Mouse (Mus musculus): ENCODE data around the gene Kmt5c. TPM values are rescaled to one million over a fixed set of nuclear protein-coding genes. Genes with fewer than 3 reads are reported as not detected.

The Kmt5c gene
- 90.0 and 92.5 TPM in 2 replicates for polyA plus RNA-seq (2015; fragmentation: Nextera tagmentation; extraction: Ambion mirVana)

DNA sequence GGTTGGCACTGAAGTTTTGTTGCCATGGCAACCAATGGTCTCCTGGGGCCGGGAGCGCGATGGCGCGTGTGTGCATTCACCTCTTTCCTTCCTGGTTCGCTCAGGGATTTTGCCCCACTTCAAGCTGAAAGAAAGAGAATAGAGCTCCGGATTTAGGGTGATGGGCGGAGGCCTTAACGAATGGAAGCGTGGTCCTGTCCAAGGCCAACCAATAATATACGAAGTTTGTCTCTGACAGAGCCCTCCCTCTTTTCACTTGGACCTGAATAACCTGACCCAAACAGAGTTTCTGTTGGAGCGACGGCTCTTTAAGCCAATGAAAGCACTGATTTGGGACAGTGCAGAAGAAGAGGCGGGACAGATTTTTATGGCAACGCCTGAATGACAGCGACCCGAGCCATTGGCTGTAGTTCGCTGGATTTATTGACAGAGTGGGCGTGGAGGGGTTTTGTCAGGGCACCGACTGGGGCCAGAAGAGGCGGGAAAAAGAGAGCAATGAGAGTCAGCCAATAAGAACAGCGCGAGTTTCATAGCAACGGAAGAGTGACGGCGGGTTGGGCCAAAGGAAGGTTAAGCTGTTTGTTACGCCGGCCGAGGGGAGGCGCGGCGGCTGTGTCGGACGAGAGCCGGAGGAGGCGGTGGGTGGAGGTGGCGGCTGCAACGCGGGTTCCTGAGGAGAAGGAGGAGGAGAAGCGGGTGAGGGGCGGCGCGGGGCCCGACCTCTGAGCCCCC, at the start of gene Kmt5c:
Gene Kmt5c (plus strand): TSS at position 572 of the 732 bp plus-strand sequence.
- Histone ChIP-seq H3K4me2 (replicated peaks) (peak within 1 kb of the TSS; percentile 88), H3K27me3 (no peaks in the 10 kb centered on the region), H3K27ac (peak within 1 kb of the TSS; percentile 97), H3K9me3 (no peaks in the 10 kb centered on the region), H3K4me3 (replicated peaks) (peak within 1 kb of the TSS; percentile 78), H3K4me1 (replicated peaks) (peaks cover 44% of the 10 kb centered on the region), H3K36me3 (peaks cover 12% of the 10 kb centered on the region), H3K9ac (replicated peaks) (peak within 1 kb of the TSS; percentile 92)
- WGBS, result under 1% methylated on average over 41 of the region's 44 CpGs
- peak; percentile 98 for ATAC-seq

DNA sequence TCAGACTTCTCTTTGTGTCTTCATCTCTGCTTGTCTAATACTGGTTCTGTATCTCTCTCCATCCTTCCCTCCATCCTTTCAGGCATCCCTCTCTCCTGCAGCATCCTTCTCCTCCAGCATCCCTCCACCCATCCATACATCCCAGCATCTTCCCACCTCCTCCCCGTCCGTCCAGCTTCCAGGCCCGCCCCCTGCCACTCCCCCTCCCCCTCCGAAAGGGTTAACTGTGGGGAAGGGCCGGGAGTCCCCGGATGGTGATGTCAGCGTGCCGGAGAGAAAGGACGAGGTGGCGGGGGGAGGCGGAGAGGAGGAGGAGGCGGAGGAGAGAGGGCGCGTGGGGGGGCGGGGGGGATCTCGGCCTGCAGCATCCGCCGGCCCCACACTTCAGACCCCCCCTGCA, 49.5 kb upstream of the Kmt5c start, which contains the start of gene Brsk1:
Gene Brsk1 (plus strand): TSS at position 218 of the 400 bp plus-strand sequence.
- peak within 1 kb of the TSS; percentile 93 for H3K4me3 ChIP-seq (replicated peaks)
- no peaks in the 10 kb centered on the region for H3K27me3 ChIP-seq
- H3K9me3 ChIP-seq, result no peaks in the 10 kb centered on the region
- peak within 1 kb of the TSS; percentile 100 for H3K9ac ChIP-seq (replicated peaks)
- H3K4me2 ChIP-seq (replicated peaks), result peak within 1 kb of the TSS; percentile 76
- peaks cover 21% of the 10 kb centered on the region for H3K4me1 ChIP-seq (replicated peaks)
- H3K36me3 ChIP-seq, result peaks cover 28% of the 10 kb centered on the region
- ATAC-seq, result peak; percentile 85
- WGBS, result 0% methylated on average over 5 of the region's 18 CpGs
- H3K27ac ChIP-seq, result peak within 1 kb of the TSS; percentile 97

DNA sequence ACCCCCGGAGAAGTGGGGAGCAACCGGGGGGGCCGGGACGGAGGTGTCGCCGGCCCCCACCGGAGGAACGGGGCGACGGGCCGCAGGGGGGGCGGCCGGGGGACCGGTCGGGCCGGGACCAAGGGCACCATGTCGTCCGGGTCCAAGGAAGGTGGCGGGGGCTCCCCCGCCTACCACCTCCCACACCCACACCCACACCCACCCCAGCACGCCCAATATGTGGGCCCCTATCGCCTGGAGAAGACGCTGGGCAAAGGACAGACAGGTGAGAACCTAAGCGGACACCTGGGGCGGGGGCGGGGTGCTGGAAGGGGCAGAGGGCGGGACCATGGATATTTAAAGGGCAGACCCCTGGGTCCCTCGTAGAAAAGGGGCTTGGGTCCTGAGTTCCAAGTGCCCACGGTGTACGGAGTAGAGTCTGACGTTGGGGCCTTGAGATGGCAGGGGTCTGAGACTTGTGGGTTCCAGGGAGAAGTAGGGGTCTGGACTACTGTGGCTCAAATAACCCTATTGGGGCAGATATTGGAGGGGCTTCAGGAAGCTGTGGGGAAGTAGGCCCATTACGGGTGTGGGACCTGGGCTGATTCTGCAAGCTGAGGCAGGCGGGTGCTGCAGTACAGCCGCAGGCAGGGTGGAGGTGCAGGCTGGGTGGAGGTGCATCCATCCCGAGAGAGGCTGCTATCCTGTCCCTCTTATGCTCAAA, 48.8 kb upstream of the Kmt5c start:
- H3K27me3 ChIP-seq, result no peaks in the 10 kb centered on the region
- H3K4me3 ChIP-seq (replicated peaks), result peak overlapping the region; percentile 93
- H3K9me3 ChIP-seq, result no peaks in the 10 kb centered on the region
- H3K36me3 ChIP-seq, result peaks cover 35% of the 10 kb centered on the region
- 3% methylated on average over 32 of the region's 35 CpGs for WGBS
- H3K4me2 ChIP-seq (replicated peaks), result peak overlapping the region; percentile 76
- H3K9ac ChIP-seq (replicated peaks), result peak overlapping the region; percentile 100
- peak; percentile 75 for ATAC-seq
- H3K4me1 ChIP-seq (replicated peaks), result peaks cover 21% of the 10 kb centered on the region
- H3K27ac ChIP-seq, result peak overlapping the region; percentile 97

DNA sequence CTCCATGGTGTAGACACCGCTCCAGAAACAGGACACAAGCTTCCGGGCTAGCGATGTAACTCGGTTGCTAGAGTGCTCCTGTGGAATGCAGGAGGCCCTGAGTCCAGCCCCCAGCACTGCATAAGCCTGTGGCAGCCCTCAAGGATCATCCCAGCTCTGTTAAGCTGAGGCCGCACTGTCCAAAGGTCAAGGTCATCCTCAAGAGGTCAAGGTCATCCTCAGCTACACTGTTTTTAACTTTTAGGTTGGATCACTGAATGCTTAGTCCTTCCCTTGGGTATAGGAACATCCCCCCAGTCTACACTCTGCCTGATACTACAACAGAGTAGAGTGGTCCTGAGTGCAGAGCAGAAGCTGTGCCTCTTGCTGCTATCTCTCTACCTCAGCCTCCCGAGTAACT, 46.9 kb upstream of the Kmt5c start:
- peaks cover 21% of the 10 kb centered on the region for H3K4me1 ChIP-seq (replicated peaks)
- H3K27me3 ChIP-seq, result no peaks in the 10 kb centered on the region
- no peak for ATAC-seq
- WGBS, result 66% methylated on average over 6 of the region's 6 CpGs
- H3K27ac ChIP-seq, result no peak overlapping the region
- no peak overlapping the region for H3K4me3 ChIP-seq (replicated peaks)
- no peak overlapping the region for H3K4me2 ChIP-seq (replicated peaks)
- peaks cover 54% of the 10 kb centered on the region for H3K36me3 ChIP-seq
- H3K9me3 ChIP-seq, result no peaks in the 10 kb centered on the region
- H3K9ac ChIP-seq (replicated peaks), result no peak overlapping the region

DNA sequence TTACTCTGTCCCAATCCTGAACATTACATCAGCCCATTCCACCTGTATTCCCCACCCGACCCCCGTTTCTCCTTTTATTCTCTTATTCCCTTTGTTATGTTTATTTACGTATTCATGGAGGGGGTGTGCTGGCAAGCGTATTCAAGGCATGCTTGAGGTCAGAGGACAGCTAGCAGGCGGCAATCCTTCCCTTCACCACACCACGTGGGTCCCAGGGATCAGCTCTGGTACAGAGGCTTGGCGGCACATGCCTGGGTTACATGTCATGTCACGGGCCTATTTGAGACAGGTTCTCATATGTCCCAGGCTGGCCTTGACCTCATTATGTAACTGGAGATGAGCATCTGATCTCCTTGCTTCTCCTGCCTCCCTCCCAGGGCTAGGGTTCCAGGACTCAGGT, 37.6 kb upstream of the Kmt5c start:
- no peak overlapping the region for H3K4me2 ChIP-seq (replicated peaks)
- no peaks in the 10 kb centered on the region for H3K9me3 ChIP-seq
- peak overlapping the region; percentile 25; the same call in 1 of the 2 replicates for H3K27ac ChIP-seq
- H3K4me1 ChIP-seq (replicated peaks), result peaks cover 6% of the 10 kb centered on the region; the same call in 1 of the 2 replicates
- H3K27me3 ChIP-seq, result no peaks in the 10 kb centered on the region
- whole genome bisulfite sequencing, result 33% methylated on average over 8 of the region's 8 CpGs
- no peak for ATAC-seq
- H3K4me3 ChIP-seq (replicated peaks), result no peak overlapping the region
- peaks cover 95% of the 10 kb centered on the region for H3K36me3 ChIP-seq
- no peak overlapping the region for H3K9ac ChIP-seq (replicated peaks)

DNA sequence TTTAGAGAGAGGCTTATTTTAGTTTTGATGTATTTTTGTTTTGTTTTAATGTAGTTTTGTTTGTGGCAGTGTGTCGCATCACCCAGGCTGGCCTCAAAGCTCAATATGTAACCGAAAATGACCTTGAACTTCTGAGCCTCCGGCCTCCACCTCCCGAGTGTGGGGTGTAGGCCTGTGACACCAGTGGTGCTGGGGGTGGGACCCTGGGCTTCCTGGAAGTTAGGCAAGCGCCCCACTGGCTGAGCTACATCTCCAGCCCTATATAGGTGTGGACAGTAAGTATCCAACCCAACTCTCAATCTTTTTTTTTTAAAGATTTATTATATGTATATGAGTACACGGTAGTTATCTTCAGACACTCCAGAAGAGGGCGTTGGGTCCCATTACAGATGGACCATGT, 36.7 kb upstream of the Kmt5c start:
- 95% methylated on average over 7 of the region's 7 CpGs for WGBS
- no peak for ATAC-seq
- no peak overlapping the region for H3K9ac ChIP-seq (replicated peaks)
- no peaks in the 10 kb centered on the region for H3K9me3 ChIP-seq
- H3K27me3 ChIP-seq, result no peaks in the 10 kb centered on the region
- H3K4me2 ChIP-seq (replicated peaks), result no peak overlapping the region
- H3K4me1 ChIP-seq (replicated peaks), result peaks cover 6% of the 10 kb centered on the region; the same call in 1 of the 2 replicates
- H3K4me3 ChIP-seq (replicated peaks), result no peak overlapping the region
- no peak overlapping the region for H3K27ac ChIP-seq
- H3K36me3 ChIP-seq, result peaks cover 95% of the 10 kb centered on the region

DNA sequence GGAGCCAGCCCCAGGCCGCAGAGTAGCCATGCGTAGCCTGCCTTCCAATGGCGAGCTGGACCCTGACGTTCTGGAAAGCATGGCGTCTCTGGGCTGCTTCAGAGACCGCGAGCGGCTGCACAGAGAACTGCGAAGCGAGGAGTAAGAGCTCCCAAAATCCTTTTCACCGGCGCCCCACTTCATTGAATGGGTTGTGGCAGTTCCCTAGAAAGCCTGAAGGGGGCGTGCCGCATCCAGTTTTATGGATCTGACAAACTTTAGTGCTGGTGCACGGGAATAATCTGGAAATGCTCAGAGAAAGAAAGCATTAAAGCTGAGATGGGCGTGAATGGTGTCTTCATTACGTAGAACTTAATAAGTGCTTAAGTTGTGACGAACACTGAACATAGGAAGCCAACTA, 34.8 kb upstream of the Kmt5c start:
- Histone ChIP-seq H3K27me3 (no peaks in the 10 kb centered on the region), H3K9ac (replicated peaks) (no peak overlapping the region), H3K4me2 (replicated peaks) (no peak overlapping the region), H3K36me3 (peaks cover 95% of the 10 kb centered on the region), H3K27ac (no peak overlapping the region), H3K9me3 (no peaks in the 10 kb centered on the region), H3K4me3 (replicated peaks) (no peak overlapping the region), H3K4me1 (replicated peaks) (peaks cover 6% of the 10 kb centered on the region; the same call in 1 of the 2 replicates)
- 33% methylated on average over 18 of the region's 18 CpGs for WGBS
- no peak for ATAC-seq

DNA sequence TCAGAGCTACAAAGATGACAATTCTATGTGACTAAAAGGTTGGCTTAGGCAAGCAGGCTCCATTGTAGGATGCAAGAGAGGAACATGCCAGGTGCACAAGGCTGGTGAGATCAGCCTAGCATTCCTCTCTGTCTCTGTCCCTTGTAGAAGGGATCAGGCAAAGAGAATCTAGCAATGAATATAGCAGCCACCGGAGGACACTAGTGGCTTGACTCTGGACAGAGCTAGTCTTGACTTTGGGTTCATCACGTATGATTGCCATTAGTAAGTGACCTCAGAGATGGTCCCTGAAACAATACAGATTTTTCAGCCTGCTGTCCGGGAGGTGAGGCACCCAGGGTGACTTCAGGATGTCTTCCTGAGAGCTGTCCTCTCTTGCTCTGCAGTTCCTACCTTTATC, 27.3 kb upstream of the Kmt5c start:
- WGBS, result 89% methylated on average over 3 of the region's 3 CpGs
- Histone ChIP-seq H3K36me3 (peaks cover 96% of the 10 kb centered on the region), H3K27me3 (no peaks in the 10 kb centered on the region), H3K9ac (replicated peaks) (no peak overlapping the region), H3K4me3 (replicated peaks) (no peak overlapping the region), H3K27ac (no peak overlapping the region), H3K4me2 (replicated peaks) (no peak overlapping the region), H3K4me1 (replicated peaks) (no peaks in the 10 kb centered on the region), H3K9me3 (no peaks in the 10 kb centered on the region)
- ATAC-seq, result no peak

DNA sequence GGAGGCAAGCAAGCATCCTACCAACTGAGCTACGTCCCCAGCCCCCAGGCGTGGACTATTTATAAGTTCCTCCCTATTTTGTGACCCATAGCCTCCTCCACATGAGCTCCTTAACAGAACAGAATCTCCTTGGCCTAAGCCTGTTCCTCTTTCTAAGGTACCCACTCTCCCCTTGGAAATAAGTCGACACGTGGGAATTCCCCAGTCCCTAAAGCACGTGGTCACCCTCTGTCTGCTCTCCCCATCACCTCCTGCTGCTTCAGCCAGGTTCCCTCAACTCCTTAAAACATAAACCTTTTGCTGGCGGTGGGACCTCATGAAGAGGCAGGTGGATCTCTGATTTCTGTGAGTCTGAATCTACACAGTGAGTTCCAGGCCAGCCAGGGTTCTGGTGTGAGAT, 23.0 kb upstream of the Kmt5c start:
- H3K9me3 ChIP-seq, result no peaks in the 10 kb centered on the region
- H3K4me2 ChIP-seq (replicated peaks), result no peak overlapping the region
- 83% methylated on average over 6 of the region's 6 CpGs for WGBS
- H3K4me3 ChIP-seq (replicated peaks), result no peak overlapping the region
- no peak overlapping the region for H3K27ac ChIP-seq
- ATAC-seq, result no peak
- no peak overlapping the region for H3K9ac ChIP-seq (replicated peaks)
- peaks cover 57% of the 10 kb centered on the region for H3K36me3 ChIP-seq
- no peaks in the 10 kb centered on the region for H3K27me3 ChIP-seq
- H3K4me1 ChIP-seq (replicated peaks), result no peaks in the 10 kb centered on the region

DNA sequence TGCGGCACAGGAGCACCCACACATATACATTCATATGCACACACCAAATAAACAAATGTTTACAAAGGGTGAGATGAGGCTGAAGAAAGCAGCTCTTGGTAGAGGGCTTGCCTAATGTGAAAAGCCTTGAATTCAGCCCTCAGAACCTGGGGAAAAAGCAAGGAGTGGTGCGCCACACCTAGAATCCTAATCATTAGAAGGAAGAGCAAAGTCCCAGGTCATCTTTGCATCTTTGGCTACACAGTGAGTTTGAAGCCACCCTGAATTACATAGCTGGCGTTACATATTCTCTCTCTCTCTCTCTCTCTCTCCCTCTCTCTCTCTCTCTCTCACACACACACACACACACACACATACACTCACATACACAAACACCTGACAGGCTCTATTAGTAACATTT, 20.6 kb upstream of the Kmt5c start:
- H3K4me3 ChIP-seq (replicated peaks), result no peak overlapping the region
- 97% methylated on average over 3 of the region's 3 CpGs for WGBS

DNA sequence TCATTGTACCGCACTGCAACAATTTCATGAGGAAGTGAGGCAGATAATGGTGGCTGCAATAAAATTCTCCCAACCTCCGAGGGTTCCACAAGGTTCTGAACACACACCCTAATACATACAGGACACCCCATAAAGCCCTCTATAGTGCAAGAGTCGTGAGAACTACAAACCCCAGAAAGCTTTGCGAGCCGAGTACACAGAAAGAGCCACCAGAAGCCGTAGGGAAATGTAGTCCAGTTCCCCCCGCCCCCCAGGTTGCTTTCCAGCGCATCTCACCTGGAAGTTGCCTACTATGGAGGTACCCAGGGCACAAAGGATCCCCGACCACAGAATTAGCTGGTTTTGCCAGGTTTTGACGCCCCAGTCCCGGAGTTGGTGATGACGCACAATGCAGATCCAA, 16.4 kb upstream of the Kmt5c start:
- Histone ChIP-seq H3K4me2 (replicated peaks) (peak overlapping the region; percentile 49), H3K27ac (no peak overlapping the region), H3K4me1 (replicated peaks) (no peaks in the 10 kb centered on the region), H3K36me3 (no peaks in the 10 kb centered on the region; the same call in 1 of the 2 replicates), H3K9me3 (no peaks in the 10 kb centered on the region), H3K9ac (replicated peaks) (0 out of 2 replicates have a peak overlapping the region, but pooled peaks have one; percentile 23), H3K4me3 (replicated peaks) (peak overlapping the region; percentile 31), H3K27me3 (no peaks in the 10 kb centered on the region)
- peak; percentile 84 for ATAC-seq
- 40% methylated on average over 12 of the region's 12 CpGs for WGBS

More for the DNA sequence above, 20.6 kb upstream of the Kmt5c start:
- no peak overlapping the region for H3K4me2 ChIP-seq (replicated peaks)
- no peak for ATAC-seq
- H3K9me3 ChIP-seq, result no peaks in the 10 kb centered on the region
- no peak overlapping the region for H3K27ac ChIP-seq
- H3K9ac ChIP-seq (replicated peaks), result no peak overlapping the region
- no peaks in the 10 kb centered on the region for H3K27me3 ChIP-seq
- H3K36me3 ChIP-seq, result peaks cover 34% of the 10 kb centered on the region
- H3K4me1 ChIP-seq (replicated peaks), result no peaks in the 10 kb centered on the region

DNA sequence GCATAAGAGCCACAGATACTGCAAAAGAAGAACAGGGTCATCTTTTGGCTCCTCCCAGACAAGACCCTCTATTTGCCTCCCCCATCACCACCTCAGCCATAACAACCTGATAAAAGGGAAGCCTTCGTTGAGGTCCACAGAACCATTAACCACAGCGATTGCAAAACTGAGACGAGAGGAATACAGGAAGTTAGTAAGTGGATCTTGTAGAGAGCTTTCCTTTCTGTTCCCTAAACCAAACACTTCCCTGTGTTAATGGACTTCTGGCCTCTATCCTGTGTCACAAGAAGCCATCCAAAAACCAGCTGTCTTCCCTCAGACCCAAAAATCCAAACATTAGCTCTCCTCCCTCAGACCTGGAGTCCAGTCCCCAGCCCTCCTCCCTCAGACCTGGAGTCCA, 15.6 kb upstream of the Kmt5c start:
- H3K9ac ChIP-seq (replicated peaks), result no peak overlapping the region
- no peak overlapping the region for H3K27ac ChIP-seq
- no peak overlapping the region for H3K4me2 ChIP-seq (replicated peaks)
- no peak overlapping the region for H3K4me3 ChIP-seq (replicated peaks)
- H3K4me1 ChIP-seq (replicated peaks), result no peaks in the 10 kb centered on the region
- H3K9me3 ChIP-seq, result no peaks in the 10 kb centered on the region
- H3K27me3 ChIP-seq, result no peaks in the 10 kb centered on the region
- H3K36me3 ChIP-seq, result no peaks in the 10 kb centered on the region
- no peak for ATAC-seq
- 73% methylated on average over 3 of the region's 3 CpGs for WGBS

Data from midbrain, embryonic 13.5 days (tissue).